Mouse (Mus musculus) layer of hippocampus, postnatal 10 days (tissue): Measurements from ENCODE around the gene Stau1. TPM values are rescaled to one million over a fixed set of nuclear protein-coding genes. Genes with fewer than 3 reads are reported as not detected.
"Not testable (repeated sequence)": the region's sequence is repeated elsewhere in the genome, so short reads cannot be mapped to it uniquely, and the experiment has no call there.

Source experiments
- DNase-seq, 2 experiments: peaks; one replicate each; pipeline ENCODE4 v3.0.0; 2021; ENCODE audit warnings: low spot score in 2 of 2
- long read RNA-seq: library from polyadenylated mRNA; stranded (forward); transcript quantifications from one replicate; pipeline ENCODE4 v2.0.0, GENCODE M21; 2023
- total RNA-seq, 2 experiments: library from RNA; stranded (reverse); gene quantifications; 2 replicates each; pipeline ENCODE4 v1.2.3; 2021

Gene Stau1
- 10 to 100 TPM; 75.7 to 79.5 TPM for total RNA-seq
- long read RNA-seq, transcript Stau1-204 (12 exons, 2,976 nt): minor isoform, 11 of 93 reads
- long read RNA-seq, transcript Stau1-202 (12 exons, 3,569 nt): minor isoform, 19 of 93 reads
- long read RNA-seq, transcript Stau1-209 (4 exons, 774 nt): major isoform, 48 of 93 reads
- long read RNA-seq, partial matches to known transcripts: 4 of 93 reads
- long read RNA-seq, other reads (novel, unspliced or antisense): 11 of 93 reads

GRCm38 (mm10) chr2:166995796-166996532, at the start of gene Stau1:
Gene Stau1, minus strand, starts transcription at chr2:166996299.
- peak; percentile 92 to 96 for DNase-seq

- DNase-seq: no peak
Observed at GRCm38 (mm10) chr2:167043400-167044121, 47.5 kb upstream of the Stau1 start.

GRCm38 (mm10) chr2:167039386-167039785, 43.3 kb upstream of the Stau1 start:
- DNase-seq: no peak

- DNase-seq: no peak
Observed at GRCm38 (mm10) chr2:167038716-167039115, 42.6 kb upstream of the Stau1 start.

GRCm38 (mm10) chr2:167038297-167038696, 42.2 kb upstream of the Stau1 start:
- DNase-seq: no peak

- peak in 1 of 2 experiments; percentile 24 for DNase-seq
Observed at GRCm38 (mm10) chr2:167037710-167038109, 41.6 kb upstream of the Stau1 start.

- no peak for DNase-seq
Observed at GRCm38 (mm10) chr2:167030507-167030906, 34.4 kb upstream of the Stau1 start.

GRCm38 (mm10) chr2:167028553-167028952, 32.5 kb upstream of the Stau1 start:
- no peak for DNase-seq

- DNase-seq: no peak
Observed at GRCm38 (mm10) chr2:167019396-167019795, 23.3 kb upstream of the Stau1 start.

- DNase-seq: no peak
Observed at GRCm38 (mm10) chr2:167015382-167015718, 19.3 kb upstream of the Stau1 start.

- DNase-seq: peak; percentile 92 to 93
Observed at GRCm38 (mm10) chr2:167014702-167015381, 18.7 kb upstream of the Stau1 start, which contains the start of gene Ddx27. Gene Ddx27, plus strand, starts transcription at chr2:167015193.

- no peak for DNase-seq
Observed at GRCm38 (mm10) chr2:167010546-167010945, 14.4 kb upstream of the Stau1 start.

GRCm38 (mm10) chr2:167009483-167009882, 13.4 kb upstream of the Stau1 start:
- DNase-seq: no peak

GRCm38 (mm10) chr2:167007565-167007964, 11.5 kb upstream of the Stau1 start:
- DNase-seq: not testable (repeated sequence)

- peak in 1 of 2 experiments; percentile 20 for DNase-seq
Observed at GRCm38 (mm10) chr2:167007001-167007491, 10.9 kb upstream of the Stau1 start.

- DNase-seq: no peak
Observed at GRCm38 (mm10) chr2:167006355-167006754, 10.3 kb upstream of the Stau1 start.

- peak; percentile 61 to 69 for DNase-seq
Observed at GRCm38 (mm10) chr2:167004099-167004854, 8.2 kb upstream of the Stau1 start.

- DNase-seq: no peak
Observed at GRCm38 (mm10) chr2:167001486-167001885, 5.4 kb upstream of the Stau1 start.

- no peak for DNase-seq
Observed at GRCm38 (mm10) chr2:166996533-166996894, 415 bp upstream of the Stau1 start.

GRCm38 (mm10) chr2:166995021-166995795, 891 bp downstream of the Stau1 start:
- DNase-seq: peak in 1 of 2 experiments; percentile 51
